Mouse (Mus musculus) 3134 (cell line): ENCODE measurements around the gene Srsf4.

Experiments used
- DNase-seq: peaks from one replicate; pipeline ENCODE4 v3.0.0-alpha.2; 2011; ENCODE audit warnings: low spot score; ENCODE audit not compliant: insufficient read length; ENCODE audit errors: extremely low read depth

Srsf4 gene

DNA sequence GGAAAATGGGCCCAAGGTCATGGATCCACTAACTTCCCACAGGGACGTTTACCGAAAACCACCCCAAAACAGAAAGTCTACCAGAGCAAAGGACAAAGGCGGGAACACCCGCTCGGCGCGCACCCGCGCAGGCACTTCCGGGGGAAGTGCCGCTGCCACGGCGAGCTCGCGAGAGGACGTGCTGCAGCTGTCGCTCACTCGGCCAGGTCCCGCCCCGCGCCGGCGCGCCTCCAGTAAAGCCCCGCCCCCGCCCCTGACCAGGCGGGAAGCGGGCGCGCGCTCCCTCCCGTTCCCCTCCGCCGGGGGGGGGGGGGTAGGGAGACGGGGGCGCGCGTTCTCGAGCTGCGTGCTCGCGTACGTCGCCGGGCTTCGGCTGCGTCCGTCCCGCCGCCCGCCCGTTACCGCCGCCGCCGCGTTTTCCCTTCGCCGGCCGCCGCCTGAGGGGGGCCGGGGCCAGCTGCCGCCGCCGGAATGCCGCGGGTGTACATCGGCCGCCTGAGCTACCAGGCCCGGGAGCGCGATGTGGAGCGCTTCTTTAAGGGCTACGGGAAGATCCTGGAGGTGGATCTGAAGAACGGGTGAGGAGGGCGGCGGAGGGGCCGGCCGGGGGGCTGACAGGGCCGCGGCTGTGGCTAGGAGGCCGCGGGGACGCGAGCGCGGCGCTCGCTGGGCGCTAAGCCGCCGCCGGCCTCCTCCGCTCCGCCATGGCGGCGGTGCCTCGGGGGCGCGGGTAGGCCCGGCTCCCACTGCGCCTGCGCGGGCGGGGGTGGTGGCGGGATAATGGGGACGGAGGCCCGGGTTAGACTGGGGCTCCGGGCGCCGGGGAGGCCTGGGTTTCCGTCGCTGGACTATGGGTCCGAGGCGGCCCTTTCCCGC, at the start of gene Srsf4:
Srsf4 (plus strand) TSS at position 325 of the 876 bp plus-strand sequence.
- peak; percentile 95 for DNase-seq

DNA sequence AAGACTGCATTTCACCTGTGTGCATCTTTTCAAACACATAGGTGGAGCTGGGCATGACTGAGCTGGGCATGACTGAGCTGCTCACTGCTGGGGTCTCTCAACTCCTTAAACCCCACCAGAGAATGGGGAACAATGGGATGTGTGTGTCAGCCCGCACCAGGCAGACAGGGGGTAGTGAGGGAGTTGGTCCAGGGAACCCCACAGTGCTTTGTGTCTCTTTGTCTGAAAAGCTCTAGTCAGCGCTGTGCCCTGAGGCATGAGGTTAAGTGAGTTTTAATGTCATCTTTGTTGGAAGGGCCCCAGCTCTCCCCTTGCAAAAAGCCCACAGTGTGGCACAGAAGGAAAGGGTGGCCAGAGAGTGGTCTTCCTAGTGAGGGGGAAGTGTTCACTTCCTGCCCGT, 48.5 kb upstream of the Srsf4 start:
- DNase-seq, result no peak

- DNase-seq, result no peak
Observed at GRCm38 (mm10) chr4:131825830-131826229, 47.6 kb upstream of the Srsf4 start.

DNA sequence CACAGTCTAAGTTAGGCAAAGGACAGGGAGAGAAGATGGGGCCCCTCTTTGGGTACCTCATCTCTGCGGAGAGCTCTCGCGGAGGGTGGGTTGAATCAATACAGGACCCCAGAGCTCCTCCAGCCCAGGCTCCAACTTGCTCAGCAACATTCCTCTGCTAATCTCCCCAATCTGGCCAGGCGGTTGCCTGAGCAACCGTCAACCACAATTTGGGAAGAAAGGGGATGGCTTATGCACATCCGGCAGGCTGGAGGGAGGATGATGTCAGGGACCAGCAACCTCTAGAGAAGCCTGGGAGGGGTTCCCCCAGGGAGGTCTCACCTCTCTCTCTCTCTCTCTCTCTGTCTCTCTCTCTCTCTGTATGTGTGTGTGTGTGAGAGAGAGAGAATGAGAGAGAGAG, 46.5 kb upstream of the Srsf4 start:
- no peak for DNase-seq

GRCm38 (mm10) chr4:131829123-131829522, 44.3 kb upstream of the Srsf4 start:
- DNase-seq, result no peak

DNA sequence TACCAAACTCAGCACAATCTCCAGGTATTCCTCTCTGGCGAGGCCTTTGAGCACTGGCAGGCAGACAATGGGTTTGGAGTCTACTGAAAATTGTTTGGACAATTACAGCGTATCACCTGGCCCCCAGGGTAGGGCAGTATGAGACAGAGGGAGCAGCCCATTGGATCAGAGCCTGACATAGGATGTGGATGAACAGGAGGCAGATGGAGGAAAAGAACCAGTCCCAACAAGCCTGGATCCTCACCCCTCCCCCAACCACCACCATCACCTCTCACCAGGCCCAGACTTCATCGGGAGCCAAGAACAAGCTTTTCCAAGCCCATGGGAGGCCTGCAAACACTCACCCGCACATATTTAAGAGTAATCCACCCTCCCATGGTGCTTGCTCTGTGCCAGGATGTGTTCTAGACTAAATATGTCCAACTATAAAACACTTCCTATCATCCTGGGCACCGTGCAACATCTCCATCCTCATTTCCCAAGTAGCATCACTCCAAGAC, 41.8 kb upstream of the Srsf4 start:
- no peak for DNase-seq

DNA sequence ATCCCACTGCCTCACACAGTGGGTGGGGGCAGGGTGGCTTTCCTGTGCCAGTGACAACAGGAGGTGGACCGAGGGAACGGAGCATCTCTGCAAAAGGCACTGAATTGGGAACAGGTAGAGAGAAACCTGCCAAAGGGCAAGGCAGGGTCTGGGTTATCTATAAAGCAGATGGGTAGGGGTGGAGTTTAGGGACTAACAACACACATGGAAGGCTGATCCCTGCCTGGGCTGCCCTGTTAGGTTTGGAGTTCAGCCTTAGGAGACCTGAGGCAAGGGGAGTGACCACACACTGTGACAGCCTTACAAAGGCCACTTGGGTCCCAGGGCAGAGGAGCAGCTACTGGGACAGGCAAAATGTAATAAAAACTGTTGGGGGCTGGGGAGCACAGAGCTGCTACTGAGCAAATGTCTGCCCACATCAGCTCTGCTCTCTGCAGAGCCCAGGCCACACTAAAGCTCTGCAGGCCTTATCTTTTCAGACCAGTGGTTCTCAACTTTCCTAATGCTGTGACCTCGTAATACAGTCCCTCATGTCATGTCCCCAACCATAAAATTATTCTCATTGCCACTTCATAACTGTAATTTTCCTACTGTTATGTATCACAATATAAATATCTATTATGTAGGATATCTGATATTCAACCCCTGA, 40.5 kb upstream of the Srsf4 start:
- no peak for DNase-seq

DNA sequence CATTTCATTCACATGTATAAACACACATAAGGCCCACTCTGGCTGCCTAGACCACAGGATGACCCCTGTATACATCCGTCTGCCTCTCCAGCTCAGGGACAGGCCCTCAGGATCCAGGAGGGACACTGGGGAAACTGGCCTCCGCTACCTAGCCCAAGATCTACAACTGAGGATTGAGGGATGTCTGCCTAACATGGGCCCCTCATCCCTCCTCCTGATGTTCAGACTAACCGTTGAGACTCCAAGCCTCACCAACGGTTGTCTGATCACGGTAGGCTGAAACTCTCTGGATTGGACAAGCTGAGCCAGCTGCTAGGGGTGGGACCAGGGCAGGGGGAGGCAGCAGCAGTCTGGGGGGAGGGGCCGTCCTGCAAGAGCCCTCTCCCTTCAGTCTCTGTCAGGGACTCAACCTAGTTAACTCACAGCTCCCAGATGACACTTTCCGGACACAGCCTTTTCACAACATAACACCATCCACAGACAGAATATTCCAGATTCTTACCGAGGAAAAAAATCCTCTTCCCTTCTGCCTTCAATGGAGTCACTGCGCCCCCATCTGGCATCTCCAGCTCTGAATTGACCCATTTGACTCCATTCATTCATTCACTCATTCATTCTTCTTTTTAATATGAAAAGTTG, 39.3 kb upstream of the Srsf4 start:
- DNase-seq, result no peak

- DNase-seq, result no peak
Observed at GRCm38 (mm10) chr4:131836351-131836881, 37.0 kb upstream of the Srsf4 start.

DNA sequence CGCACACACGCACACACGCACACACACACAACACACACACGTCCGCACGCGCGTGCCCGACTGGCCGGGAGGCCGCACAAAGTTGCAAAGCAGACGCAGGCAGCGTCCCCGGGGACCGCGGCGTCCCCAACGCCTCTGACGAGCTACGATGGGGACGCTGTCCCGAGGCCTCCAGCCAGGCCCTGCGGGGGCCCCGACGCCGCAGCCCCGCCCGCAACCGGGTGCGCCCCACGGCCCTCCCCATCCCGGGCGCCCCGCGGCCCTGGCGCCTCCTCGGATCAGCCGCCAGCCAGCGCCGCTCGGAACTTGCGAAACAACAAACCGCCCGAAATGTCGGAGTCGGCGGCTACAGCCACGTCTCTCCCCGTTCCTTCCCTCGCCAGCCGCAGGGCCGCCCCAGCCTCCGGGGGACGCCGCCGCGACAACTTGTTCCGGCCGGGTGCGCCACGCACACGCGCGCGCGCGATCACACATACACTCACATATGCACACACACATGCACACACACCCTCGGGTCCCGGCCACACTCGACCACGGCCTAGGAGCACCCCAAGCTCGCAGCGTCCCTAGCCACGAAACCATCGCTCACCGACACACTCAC, 36.4 kb upstream of the Srsf4 start:
- no peak for DNase-seq

- DNase-seq, result peak; percentile 60
Observed at GRCm38 (mm10) chr4:131837872-131838524, 35.4 kb upstream of the Srsf4 start, which contains the start of gene Ptpru. TSS of gene Ptpru (minus strand) at chr4:131838288.

DNA sequence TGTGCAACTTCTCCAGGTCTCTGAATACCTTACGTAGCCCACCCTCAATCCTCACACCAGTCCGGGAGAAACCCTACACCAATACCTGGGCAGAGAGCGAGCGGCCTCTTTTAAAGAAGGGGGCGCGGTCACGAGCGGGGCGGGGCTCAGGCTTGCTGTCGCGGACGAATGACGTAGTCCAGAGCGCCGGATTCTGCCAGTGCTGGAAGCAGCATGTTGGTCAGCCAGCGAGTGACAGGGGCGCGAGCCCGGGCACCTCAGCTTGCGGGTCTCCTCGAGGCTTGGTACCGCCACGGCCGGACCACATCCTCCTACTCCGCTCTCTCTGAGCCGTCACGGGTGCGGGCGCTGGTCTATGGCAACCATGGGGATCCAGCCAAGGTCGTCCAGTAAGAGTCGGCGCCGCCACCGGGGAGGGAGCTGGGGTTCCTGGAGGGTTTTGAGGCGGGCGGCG, 30.1 kb upstream of the Srsf4 start, which contains the start of gene Mecr:
Mecr (plus strand) TSS at position 181 of the 454 bp plus-strand sequence.
- DNase-seq, result peak; percentile 87

- DNase-seq, result no peak
Observed at GRCm38 (mm10) chr4:131845991-131846778, 27.2 kb upstream of the Srsf4 start.

- no peak for DNase-seq
Observed at GRCm38 (mm10) chr4:131848082-131848481, 25.3 kb upstream of the Srsf4 start.

GRCm38 (mm10) chr4:131849986-131850638, 23.3 kb upstream of the Srsf4 start:
- DNase-seq, result no peak

- no peak for DNase-seq
Observed at GRCm38 (mm10) chr4:131854950-131855349, 18.5 kb upstream of the Srsf4 start.

GRCm38 (mm10) chr4:131860492-131861340, 12.7 kb upstream of the Srsf4 start:
- no peak for DNase-seq

GRCm38 (mm10) chr4:131861341-131861739, 12.1 kb upstream of the Srsf4 start:
- DNase-seq, result no peak
